Mouse (Mus musculus) intestine, embryonic 16.5 days (tissue): ENCODE results near the gene Rmi2. TPM values are rescaled to one million over a fixed set of nuclear protein-coding genes. Genes with fewer than 3 reads are reported as not detected.
A peak's percentile ranks its signal among the peaks of the same experiment; 100 is the strongest.

Experiments used
- ATAC-seq: fragments of 200-750 bp; cut with Nextera tagmentation; 2 replicates; pipeline ENCODE4 v1.8.0; 2017; ENCODE audit warnings: moderate TSS enrichment, moderate library complexity
- H3K27ac ChIP-seq: fragments of 300-500 bp; sonication (generic); 2 replicates; pipeline ENCODE4 v1.5.1; 2014; ENCODE audit warnings: mild to moderate bottlenecking, low read length
- H3K27me3 ChIP-seq: fragments of 300-500 bp; sonication (generic); replicated peaks from 2 replicates; pipeline ENCODE4 v1.6.1; 2014; ENCODE audit warnings: low read length, control low read depth, mixed read lengths; ENCODE audit not compliant: control insufficient read depth, insufficient read depth
- H3K36me3 ChIP-seq: fragments of 300-500 bp; sonication (generic); 2 replicates; pipeline ENCODE4 v1.6.1; 2014; ENCODE audit warnings: low read length, control low read depth; ENCODE audit not compliant: control insufficient read depth, insufficient read depth
- H3K4me1 ChIP-seq: fragments of 300-500 bp; sonication (generic); 2 replicates; pipeline ENCODE4 v1.6.1; 2014; ENCODE audit warnings: low read length, control low read depth, mixed read lengths; ENCODE audit not compliant: control insufficient read depth, insufficient read depth
- H3K4me2 ChIP-seq: fragments of 300-500 bp; sonication (generic); 2 replicates; pipeline ENCODE4 v1.6.1; 2014; ENCODE audit warnings: low read depth, low read length, control low read depth
- H3K4me3 ChIP-seq: fragments of 300-500 bp; sonication (generic); 2 replicates; pipeline ENCODE4 v1.5.1; 2014; ENCODE audit warnings: mild to moderate bottlenecking, low read length
- H3K9ac ChIP-seq: fragments of 300-500 bp; sonication (generic); 2 replicates; pipeline ENCODE4 v1.6.1; 2014; ENCODE audit warnings: low read depth, low read length
- H3K9me3 ChIP-seq: fragments of 300-500 bp; sonication (generic); 2 replicates; pipeline ENCODE4 v1.6.1; 2016; ENCODE audit warnings: low read length, control low read depth; ENCODE audit not compliant: control insufficient read depth
- WGBS: fragments of 180-500 bp; shearing (Covaris S2); extraction: QIAGEN DNeasy Blood & Tissue Kit; methylation state at CpG from one replicate; pipeline ENCODE4 v1.1.7; 2014; 5-methylcytosine and 5-hydroxymethylcytosine counted together
- polyA plus RNA-seq: library from polyadenylated mRNA; unstranded; fragments of >200 nt; fragmentation: Nextera tagmentation; extraction: Ambion mirVana; gene quantifications from 2 replicates; pipeline ENCODE4 v1.2.1, GENCODE M21; 2015

Gene Rmi2
- polyA plus RNA-seq, 1 experiment from 2014 or later = 2.4 TPM

DNA sequence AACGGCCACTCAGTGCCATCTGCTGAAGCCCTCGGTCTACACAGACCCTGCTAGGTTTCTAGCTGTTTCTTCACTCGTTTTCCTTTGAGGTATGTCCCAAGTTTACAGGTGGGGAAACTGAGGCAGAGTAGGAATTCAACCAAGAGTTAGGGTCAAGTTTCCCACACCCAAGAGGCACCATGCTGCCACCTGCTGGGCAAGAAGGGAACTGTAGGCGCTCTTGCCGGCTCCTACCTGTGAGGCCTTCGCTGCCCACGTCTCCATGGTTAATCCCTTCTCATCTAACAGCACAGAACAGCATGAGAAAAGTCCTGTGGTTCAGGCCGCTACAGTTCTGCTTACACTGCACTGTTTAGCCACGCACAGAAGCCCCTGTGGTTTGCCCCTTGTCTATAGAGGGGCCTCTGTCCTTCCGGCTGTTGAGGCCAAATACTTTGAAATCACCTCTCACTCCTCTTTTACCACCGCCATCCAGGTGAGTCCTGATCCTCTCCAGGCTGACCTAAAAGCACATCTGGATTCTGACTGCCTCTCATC, 33.1 kb downstream of the Rmi2 start:
- Histone ChIP-seq H3K4me3 (no peak overlapping the region), H3K9me3 (no peaks in the 10 kb centered on the region), H3K36me3 (no peaks in the 10 kb centered on the region), H3K27ac (no peak overlapping the region), H3K4me2 (no peak overlapping the region), H3K27me3 (no peaks in the 10 kb centered on the region), H3K4me1 (peaks cover 11% of the 10 kb centered on the region; the same call in 1 of the 2 replicates), H3K9ac (no peak overlapping the region)
- 40% methylated on average over 11 of the region's 11 CpGs for WGBS
- ATAC-seq = no peak

DNA sequence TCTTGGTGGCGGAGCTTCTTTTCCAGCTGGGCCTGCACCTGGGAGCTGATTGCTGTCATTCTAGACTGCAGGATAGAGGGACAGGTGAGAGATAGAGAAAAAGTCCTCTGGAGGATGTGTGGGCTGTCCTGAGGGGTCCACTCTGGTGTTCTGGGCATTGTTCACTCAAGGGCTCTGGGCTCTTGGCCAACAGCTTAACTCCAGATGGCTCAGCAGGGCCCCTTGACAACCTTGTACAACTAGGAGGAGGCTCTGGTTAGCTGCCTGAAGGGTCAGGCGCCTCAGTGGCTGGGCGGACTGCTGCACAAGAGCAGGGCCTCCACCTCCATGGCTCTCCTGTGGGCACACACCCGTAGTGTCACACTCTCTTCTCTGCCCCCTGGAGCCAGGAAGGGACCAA, 36.1 kb downstream of the Rmi2 start:
- Histone ChIP-seq H3K9me3 (no peaks in the 10 kb centered on the region), H3K36me3 (no peaks in the 10 kb centered on the region), H3K9ac (0 out of 2 replicates have a peak overlapping the region, but pooled peaks have one; percentile 0), H3K4me1 (peaks cover 11% of the 10 kb centered on the region; the same call in 1 of the 2 replicates), H3K4me2 (no peak overlapping the region), H3K27ac (no peak overlapping the region), H3K27me3 (no peaks in the 10 kb centered on the region), H3K4me3 (no peak overlapping the region)
- 0 out of 2 replicates have a peak, but pooled peaks have one; percentile 10 for ATAC-seq
- WGBS = 59% methylated on average over 4 of the region's 4 CpGs

DNA sequence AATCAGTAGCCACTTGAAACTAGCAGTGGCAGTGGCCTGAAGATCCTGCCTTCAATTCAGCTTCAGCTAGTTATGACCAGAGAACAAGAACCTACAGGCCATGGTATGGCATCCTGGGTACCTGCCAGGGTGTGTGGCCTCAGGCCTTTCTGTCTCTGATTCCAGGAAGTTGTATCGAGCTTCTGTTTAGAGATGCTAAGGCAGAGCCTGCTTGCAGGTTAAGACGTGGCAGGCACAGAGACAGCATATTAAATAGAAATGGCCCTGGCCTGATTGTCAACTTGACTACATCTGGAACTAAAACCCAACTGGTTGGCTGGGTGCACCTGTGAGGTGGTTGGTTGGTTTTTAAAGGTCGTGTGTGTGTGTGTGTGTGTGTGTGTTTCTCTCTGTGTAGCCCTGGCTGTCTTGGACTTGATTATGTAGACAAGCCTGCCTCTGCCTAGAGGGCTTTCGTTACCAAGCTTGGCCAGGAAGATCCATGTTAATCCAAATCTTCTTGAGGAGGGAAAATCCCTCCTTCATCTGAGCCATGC, 38.0 kb downstream of the Rmi2 start:
- WGBS = 72% methylated on average over 4 of the region's 4 CpGs

DNA sequence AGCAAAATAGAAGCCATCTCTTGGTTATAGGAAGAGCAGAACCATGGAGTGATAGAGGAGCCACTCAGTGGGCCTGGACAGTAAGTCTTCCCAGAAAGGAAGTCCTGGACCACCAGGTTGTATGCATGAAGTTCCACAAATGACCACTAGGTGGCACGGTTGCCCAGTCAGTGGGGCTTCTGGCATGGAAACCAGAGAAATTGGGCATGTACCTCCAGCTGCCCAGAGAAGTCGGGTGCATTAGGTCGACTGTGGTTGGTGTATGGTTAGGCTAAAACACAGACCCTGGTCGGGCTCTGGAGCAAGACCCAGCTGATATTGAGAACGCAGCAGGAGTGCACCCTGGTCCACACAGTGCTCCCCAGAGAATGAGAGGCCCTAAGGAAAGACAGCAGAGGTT, 38.8 kb downstream of the Rmi2 start:
- no peaks in the 10 kb centered on the region for H3K27me3 ChIP-seq
- 4% methylated on average over 5 of the region's 5 CpGs for WGBS
- ATAC-seq = 0 out of 2 replicates have a peak, but pooled peaks have one; percentile 24

More for the DNA sequence above, 38.0 kb downstream of the Rmi2 start:
- H3K36me3 ChIP-seq = no peaks in the 10 kb centered on the region
- H3K4me3 ChIP-seq = no peak overlapping the region
- no peaks in the 10 kb centered on the region for H3K9me3 ChIP-seq
- H3K4me2 ChIP-seq = no peak overlapping the region
- no peak overlapping the region for H3K27ac ChIP-seq
- ATAC-seq = no peak
- H3K27me3 ChIP-seq = no peaks in the 10 kb centered on the region
- H3K4me1 ChIP-seq = peaks cover 11% of the 10 kb centered on the region; the same call in 1 of the 2 replicates
- H3K9ac ChIP-seq = no peak overlapping the region

DNA sequence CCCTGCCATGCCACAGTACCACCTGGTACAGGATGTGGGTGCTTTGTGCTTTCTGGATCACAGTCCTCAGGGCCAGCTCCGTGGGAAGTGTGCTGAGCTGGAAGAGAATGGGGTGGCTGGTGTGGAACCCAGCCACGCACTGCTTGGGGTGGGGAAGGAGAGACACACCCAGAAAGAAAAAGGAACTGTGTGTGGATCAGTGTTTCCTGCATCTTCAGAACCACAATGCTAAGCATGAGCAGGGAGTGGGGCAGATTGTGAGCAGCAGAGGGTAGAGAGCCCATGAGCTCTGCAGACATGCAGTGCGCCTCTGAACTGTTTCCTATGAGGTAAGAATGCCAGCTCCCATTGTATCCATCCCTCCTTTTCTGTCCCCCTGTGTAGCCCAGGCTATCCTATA, 43.4 kb downstream of the Rmi2 start:
- H3K36me3 ChIP-seq = no peaks in the 10 kb centered on the region
- H3K4me1 ChIP-seq = peaks cover 3% of the 10 kb centered on the region; the same call in 1 of the 2 replicates
- WGBS = 82% methylated on average over 3 of the region's 3 CpGs
- H3K4me2 ChIP-seq = no peak overlapping the region
- no peak for ATAC-seq
- H3K9me3 ChIP-seq = no peaks in the 10 kb centered on the region
- no peak overlapping the region for H3K9ac ChIP-seq
- no peak overlapping the region for H3K27ac ChIP-seq
- no peaks in the 10 kb centered on the region for H3K27me3 ChIP-seq
- H3K4me3 ChIP-seq = no peak overlapping the region

More for the DNA sequence above, 38.8 kb downstream of the Rmi2 start:
- peaks cover 11% of the 10 kb centered on the region; the same call in 1 of the 2 replicates for H3K4me1 ChIP-seq
- H3K4me2 ChIP-seq = no peak overlapping the region
- H3K27ac ChIP-seq = no peak overlapping the region
- H3K9ac ChIP-seq = no peak overlapping the region
- H3K36me3 ChIP-seq = no peaks in the 10 kb centered on the region
- H3K9me3 ChIP-seq = no peaks in the 10 kb centered on the region
- no peak overlapping the region for H3K4me3 ChIP-seq

DNA sequence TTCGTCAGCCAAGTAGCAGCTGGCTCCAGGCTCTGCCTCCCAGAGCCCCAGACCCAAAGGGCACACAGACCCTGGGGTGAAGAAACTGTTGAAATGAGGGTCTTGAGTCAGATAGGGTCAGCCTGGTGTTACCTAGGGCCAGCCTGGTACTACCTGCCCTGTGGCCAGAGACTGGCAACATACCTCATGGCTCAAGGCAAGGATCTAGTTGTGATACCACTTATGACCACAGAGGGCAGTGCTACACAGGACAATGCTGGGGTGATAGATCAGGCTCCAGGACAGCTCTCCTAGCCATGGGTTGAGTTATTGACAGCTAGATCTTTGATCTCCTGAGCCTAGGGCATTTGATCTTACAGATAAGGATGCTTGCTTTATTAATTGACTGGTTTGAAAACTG, 44.6 kb downstream of the Rmi2 start:
- H3K4me2 ChIP-seq = no peak overlapping the region
- H3K4me3 ChIP-seq = no peak overlapping the region
- H3K36me3 ChIP-seq = no peaks in the 10 kb centered on the region
- peaks cover 3% of the 10 kb centered on the region; the same call in 1 of the 2 replicates for H3K4me1 ChIP-seq
- H3K27me3 ChIP-seq = no peaks in the 10 kb centered on the region
- peak; percentile 68 for ATAC-seq
- no peak overlapping the region for H3K27ac ChIP-seq
- no peak overlapping the region for H3K9ac ChIP-seq
- 91% methylated on average over 1 of the region's 1 CpGs for WGBS
- no peaks in the 10 kb centered on the region for H3K9me3 ChIP-seq

DNA sequence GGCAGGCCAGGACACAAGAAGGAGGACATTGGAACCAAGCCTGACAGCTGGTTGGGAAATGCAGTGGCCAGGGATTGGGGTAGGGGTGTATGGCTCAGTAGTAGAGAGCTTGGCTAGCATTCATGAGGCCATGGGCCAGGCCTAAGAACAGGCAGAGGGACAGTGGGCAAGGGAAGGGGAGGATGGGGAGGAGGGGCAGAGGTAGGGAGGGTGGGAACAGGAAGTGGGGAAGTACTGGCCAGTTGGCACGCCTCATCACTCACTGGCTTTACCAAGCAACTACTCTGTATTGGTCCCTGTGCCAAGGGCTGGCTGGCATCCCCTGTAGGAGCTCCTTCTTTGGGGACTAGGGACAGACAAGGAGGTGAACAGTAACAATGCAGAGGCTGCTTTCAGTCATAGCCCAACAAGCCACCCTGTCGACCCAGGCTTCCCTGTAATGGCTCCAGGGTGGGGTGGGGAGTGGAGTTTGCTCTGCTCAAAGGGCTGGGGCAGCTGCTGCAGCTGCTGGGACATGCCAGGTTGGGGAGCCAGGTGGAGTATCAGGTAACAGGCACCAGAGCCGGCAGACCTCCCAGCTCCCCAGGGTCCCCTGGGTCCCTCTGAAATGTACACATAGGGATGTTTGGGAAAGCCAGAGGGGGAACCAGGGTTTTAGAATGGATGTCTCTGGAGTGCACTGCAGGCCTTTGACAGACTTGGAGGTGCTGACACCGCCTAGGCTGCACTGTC, 46.5 kb downstream of the Rmi2 start:
- no peak; the same call in 1 of the 2 replicates for ATAC-seq
- 43% methylated on average over 4 of the region's 4 CpGs for WGBS
- H3K9me3 ChIP-seq = no peaks in the 10 kb centered on the region
- no peak overlapping the region for H3K9ac ChIP-seq
- no peak overlapping the region for H3K4me3 ChIP-seq
- no peaks in the 10 kb centered on the region for H3K27me3 ChIP-seq
- H3K27ac ChIP-seq = no peak overlapping the region
- H3K4me1 ChIP-seq = peaks cover 3% of the 10 kb centered on the region; the same call in 1 of the 2 replicates
- H3K4me2 ChIP-seq = no peak overlapping the region
- H3K36me3 ChIP-seq = no peaks in the 10 kb centered on the region

DNA sequence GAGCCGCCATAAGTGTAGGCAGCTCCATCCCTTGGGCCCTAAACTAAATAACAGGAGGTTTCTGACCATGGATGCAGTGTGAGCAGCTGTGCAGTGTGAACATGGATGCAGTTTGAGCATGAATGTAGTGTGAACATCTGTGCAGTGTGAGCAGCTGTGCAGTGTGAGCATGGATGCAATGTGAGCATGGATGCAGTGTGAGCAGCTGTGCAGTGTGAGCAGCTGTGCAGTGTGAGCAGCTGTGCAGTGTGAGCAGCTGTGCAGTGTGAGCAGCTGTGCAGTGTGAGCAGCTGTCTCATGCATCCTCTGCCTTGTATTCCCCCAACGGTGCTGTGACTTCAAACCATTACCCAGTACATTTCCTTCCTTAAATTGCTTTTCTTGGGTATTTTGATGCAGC, 52.6 kb downstream of the Rmi2 start:
- Histone ChIP-seq H3K4me3 (no peak overlapping the region), H3K27me3 (no peaks in the 10 kb centered on the region), H3K27ac (no peak overlapping the region), H3K4me1 (no peaks in the 10 kb centered on the region), H3K9ac (no peak overlapping the region), H3K36me3 (no peaks in the 10 kb centered on the region), H3K4me2 (no peak overlapping the region), H3K9me3 (no peaks in the 10 kb centered on the region)
- WGBS = 77% methylated on average over 2 of the region's 2 CpGs
- no peak for ATAC-seq

DNA sequence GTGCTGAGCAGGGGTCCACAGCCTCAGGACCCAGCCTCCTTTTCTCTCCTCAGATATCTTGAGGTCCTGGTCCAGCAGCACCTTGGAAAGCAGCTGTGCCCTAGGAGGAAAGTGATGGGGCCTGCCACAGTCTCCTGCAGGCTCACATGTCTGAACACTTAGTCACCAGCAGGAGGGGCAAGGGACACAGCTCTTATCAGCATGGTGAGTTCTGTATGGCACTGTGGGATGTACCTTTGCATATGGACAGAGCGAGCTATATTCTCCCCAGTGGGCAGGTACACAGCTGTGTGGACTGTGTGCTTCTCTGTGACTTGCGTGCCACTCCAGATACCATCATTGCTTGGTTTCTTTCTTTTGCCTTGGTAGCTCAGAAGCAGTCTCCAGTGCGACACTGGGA, 55.5 kb downstream of the Rmi2 start:
- peak; percentile 60; the same call in 1 of the 2 replicates for ATAC-seq

More for the DNA sequence above, 55.5 kb downstream of the Rmi2 start:
- H3K27me3 ChIP-seq = no peaks in the 10 kb centered on the region
- no peak overlapping the region for H3K9ac ChIP-seq
- WGBS = 74% methylated on average over 3 of the region's 3 CpGs
- H3K36me3 ChIP-seq = no peaks in the 10 kb centered on the region
- H3K4me3 ChIP-seq = no peak overlapping the region
- no peaks in the 10 kb centered on the region for H3K4me1 ChIP-seq
- H3K9me3 ChIP-seq = no peaks in the 10 kb centered on the region
- no peak overlapping the region for H3K4me2 ChIP-seq
- no peak overlapping the region for H3K27ac ChIP-seq
